Mouse (Mus musculus): ENCODE data around the gene Magi1.

DNA sequence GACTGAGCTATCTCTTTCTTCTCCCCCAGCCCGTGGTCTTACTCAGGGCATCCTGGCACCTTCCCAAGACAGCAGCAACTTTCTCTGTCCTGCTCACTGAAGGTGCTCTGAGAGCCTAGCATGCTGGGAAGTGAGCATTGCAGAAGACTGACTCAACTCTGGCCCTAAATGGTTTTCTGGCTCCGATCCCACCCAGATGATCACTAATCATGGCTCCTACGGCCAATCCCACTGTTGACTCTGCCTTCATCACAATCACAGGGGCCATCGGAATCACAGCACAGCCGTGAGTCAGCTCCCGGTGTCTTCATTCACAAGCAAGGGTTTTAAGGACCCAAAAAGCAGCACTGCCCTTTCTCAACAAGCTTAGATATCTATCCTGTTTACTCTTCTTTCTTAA is 58.6 kb downstream of the Magi1 start:
- TF ChIP-seq CTCF (IDR thresholded peaks at IDR 0.05; ENCODE audit: control insufficient read depth, insufficient read depth, low read length) (no peak), POLR2A (IDR thresholded peaks at IDR 0.05; ENCODE audit: borderline replicate concordance, control insufficient read depth, low read depth, low read length) (no peak)

All from bone marrow, adult 2 months (tissue).